Mouse (Mus musculus) left cerebral cortex, postnatal 14 days (tissue): ENCODE data around the gene Fbxl12. TPM values are rescaled to one million over a fixed set of nuclear protein-coding genes. Genes with fewer than 3 reads are reported as not detected.
"Not testable (repeated sequence)": the region's sequence is repeated elsewhere in the genome, so short reads cannot be mapped to it uniquely, and the experiment has no call there.

Experiments
- DNase-seq, 2 experiments: peaks; one replicate each; pipeline ENCODE4 v3.0.0; 2021 to 2022; ENCODE audit warnings: low spot score in 2 of 2, mixed read lengths in 1 of 2
- intact Hi-C: fragments of 180-260 bp; cut with DNase I; formaldehyde crosslinking; loops from one replicate; pipeline ENCODE4 v1.15.1; 2025
- long read RNA-seq, 2 experiments: library from polyadenylated mRNA; stranded (forward); transcript quantifications; one replicate each; pipeline ENCODE4 v2.0.0; 2021
- total RNA-seq, 2 experiments: library from RNA; stranded (reverse); gene quantifications; 2 replicates each; pipeline ENCODE4 v1.2.3; 2021

The Fbxl12 gene
- total RNA-seq, result 10 to 100 TPM; 16.8 to 16.9 TPM
- long read RNA-seq, experiment 1, partial matches to known transcripts, result 0 of 6 reads
- long read RNA-seq, experiment 1, other reads (novel, unspliced or antisense), result 0 of 6 reads
- long read RNA-seq, experiment 2, partial matches to known transcripts, result 0 of 4 reads
- long read RNA-seq, experiment 2, other reads (novel, unspliced or antisense), result 0 of 4 reads

GRCm38 (mm10) chr9:20644360-20645081 lies at the start of gene Fbxl12:
TSS of gene Fbxl12 (minus strand) at chr9:20644767.
- DNase-seq, result peak; percentile 67 to 73
- intact Hi-C loops, result loop anchor here (2.0 to 10.0 kb wide), 2 partner anchors 38 to 180 kb away; partner anchors contain the start of gene Zfp26

- intact Hi-C loops, result no loop called here
- no peak for DNase-seq
Observed at GRCm38 (mm10) chr9:20692863-20693262, 48.3 kb upstream of the Fbxl12 start.

- intact Hi-C loops, DNase-seq: not testable (repeated sequence)
Observed at GRCm38 (mm10) chr9:20690449-20690848, 45.9 kb upstream of the Fbxl12 start.

GRCm38 (mm10) chr9:20689913-20690312 lies 45.3 kb upstream of the Fbxl12 start:
- no peak for DNase-seq

GRCm38 (mm10) chr9:20689403-20689802 lies 44.8 kb upstream of the Fbxl12 start:
- DNase-seq, result no peak
- intact Hi-C loops, result no loop called here

More at GRCm38 (mm10) chr9:20689913-20690312, 45.3 kb upstream of the Fbxl12 start:
- intact Hi-C loops, result no loop called here

- intact Hi-C loops, result no loop called here
- DNase-seq, result peak; percentile 72 to 86
Observed at GRCm38 (mm10) chr9:20685081-20685861, 40.7 kb upstream of the Fbxl12 start.

GRCm38 (mm10) chr9:20682389-20682722 lies 37.8 kb upstream of the Fbxl12 start:
- intact Hi-C loops, result no loop called here
- DNase-seq, result no peak

GRCm38 (mm10) chr9:20681546-20682388 lies 37.2 kb upstream of the Fbxl12 start:
- intact Hi-C loops, result no loop called here
- DNase-seq, result no peak

GRCm38 (mm10) chr9:20680378-20680958 lies 35.9 kb upstream of the Fbxl12 start:
- no peak for DNase-seq

GRCm38 (mm10) chr9:20677892-20678291 lies 33.3 kb upstream of the Fbxl12 start:
- DNase-seq, result no peak
- intact Hi-C loops, result no loop called here

More at GRCm38 (mm10) chr9:20680378-20680958, 35.9 kb upstream of the Fbxl12 start:
- intact Hi-C loops, result no loop called here

- intact Hi-C loops, result no loop called here
- peak in 1 of 2 experiments; percentile 38 for DNase-seq
Observed at GRCm38 (mm10) chr9:20672047-20672446, 27.5 kb upstream of the Fbxl12 start.

GRCm38 (mm10) chr9:20668065-20668464 lies 23.5 kb upstream of the Fbxl12 start:
- DNase-seq, result no peak
- intact Hi-C loops, result no loop called here

- intact Hi-C loops, result no loop called here
- DNase-seq, result no peak
Observed at GRCm38 (mm10) chr9:20666510-20667034, 22.0 kb upstream of the Fbxl12 start.

- intact Hi-C loops, result no loop called here
- DNase-seq, result no peak
Observed at GRCm38 (mm10) chr9:20665925-20666324, 21.4 kb upstream of the Fbxl12 start.

GRCm38 (mm10) chr9:20664982-20665637 lies 20.5 kb upstream of the Fbxl12 start:
- DNase-seq, result no peak
- intact Hi-C loops, result loop anchor here (5.0 kb wide), 2 partner anchors 77 to 167 kb away; no protein-coding TSS in a partner anchor

- DNase-seq, result peak; percentile 36 to 66
- intact Hi-C loops, result loop anchor here (5.0 kb wide), 2 partner anchors 78 to 168 kb away; no protein-coding TSS in a partner anchor
Observed at GRCm38 (mm10) chr9:20664366-20664765, 19.8 kb upstream of the Fbxl12 start.

GRCm38 (mm10) chr9:20663956-20664355 lies 19.4 kb upstream of the Fbxl12 start:
- peak; percentile 73 to 92 for DNase-seq
- intact Hi-C loops, result loop anchor here (1.0 to 5.0 kb wide), 3 partner anchors 63 to 168 kb away; no protein-coding TSS in a partner anchor

- DNase-seq, result no peak
- intact Hi-C loops, result loop anchor here (1.0 to 5.0 kb wide), 3 partner anchors 64 to 169 kb away; no protein-coding TSS in a partner anchor
Observed at GRCm38 (mm10) chr9:20662874-20663273, 18.3 kb upstream of the Fbxl12 start.
